Mouse (Mus musculus) C2C12 (cell line): ENCODE results near the gene Gse1. TPM values are rescaled to one million over a fixed set of nuclear protein-coding genes. Genes with fewer than 3 reads are reported as not detected.

Source experiments
- H3K27me3 ChIP-seq: one replicate; pipeline ENCODE4 v1.6.1; 2011; ENCODE audit not compliant: control insufficient read depth, insufficient read depth, insufficient read length
- H3K36me3 ChIP-seq: one replicate; pipeline ENCODE4 v1.6.1; 2011; ENCODE audit not compliant: control insufficient read depth, insufficient read depth
- H3K4me3 ChIP-seq: one replicate; pipeline ENCODE4 v1.5.1; 2011; ENCODE audit warnings: mild to moderate bottlenecking, control low read depth; ENCODE audit not compliant: poor library complexity, insufficient read depth, severe bottlenecking
- H3K79me2 ChIP-seq: one replicate; pipeline ENCODE4 v1.6.1; 2011; ENCODE audit not compliant: control insufficient read depth, insufficient read depth
- H3K79me3 ChIP-seq: one replicate; pipeline ENCODE4 v1.6.1; 2011; ENCODE audit warnings: low read depth, control low read depth
- H3ac ChIP-seq: one replicate; pipeline ENCODE3; 2011; ENCODE audit warnings: low read depth; ENCODE audit not compliant: control insufficient read depth, insufficient read length
- CEBPB ChIP-seq: IDR thresholded peaks from one replicate; pipeline ENCODE4 v1.6.1; 2011; ENCODE audit warnings: low read depth, mild to moderate bottlenecking, control low read depth, moderate library complexity
- CTCF ChIP-seq: IDR thresholded peaks from one replicate; pipeline ENCODE4 v1.5.1; 2011; ENCODE audit not compliant: control insufficient read depth, insufficient read depth, insufficient read length
- FOSL1 ChIP-seq: IDR thresholded peaks from one replicate; pipeline ENCODE4 v1.8.0; 2011; ENCODE audit warnings: mild to moderate bottlenecking, low read length; ENCODE audit not compliant: poor library complexity, insufficient read depth, severe bottlenecking
- MAX ChIP-seq: IDR thresholded peaks from one replicate; pipeline ENCODE4 v1.6.1; 2011; ENCODE audit warnings: mild to moderate bottlenecking, control low read depth
- MYOD1 ChIP-seq: IDR thresholded peaks from one replicate; pipeline ENCODE4 v1.6.1; 2011; ENCODE audit warnings: low read depth; ENCODE audit not compliant: control insufficient read depth, insufficient read length
- MYOG ChIP-seq: IDR thresholded peaks from one replicate; pipeline ENCODE4 v1.6.1; 2011; ENCODE audit not compliant: control insufficient read depth, insufficient read length; ENCODE audit errors: extremely low read depth
- USF1 ChIP-seq: IDR thresholded peaks from one replicate; pipeline ENCODE4 v1.6.1; 2011; ENCODE audit warnings: low read depth, mild to moderate bottlenecking, control low read depth, moderate library complexity
- polyA plus RNA-seq: library from polyadenylated mRNA; unstranded; fragments of >200 nt; fragmentation: generic; extraction: Trizol; gene quantifications from one replicate; pipeline ENCODE4 v1.2.1, GENCODE M21; 2012; ENCODE audit warnings: missing spikeins

Gene Gse1
- polyA plus RNA-seq, 1 experiment = 15.6 TPM

DNA sequence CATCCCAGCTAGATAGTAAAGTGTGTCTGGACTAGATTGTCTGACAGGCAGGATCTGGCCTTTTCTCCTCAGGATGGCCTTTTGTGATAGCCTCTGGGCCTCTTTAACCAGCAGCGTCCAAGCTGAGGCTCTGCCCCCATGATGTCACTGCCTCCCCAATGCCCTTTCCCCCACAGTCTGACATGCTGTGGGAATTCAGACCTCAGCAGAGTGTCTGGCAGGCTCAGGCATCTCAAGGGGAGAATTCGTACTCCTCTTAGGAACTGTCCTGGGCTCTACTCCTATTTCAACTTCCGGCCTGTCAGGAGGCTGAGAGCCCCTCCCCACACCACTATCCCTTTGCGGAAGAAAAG, 236.3 kb downstream of the Gse1 start:
- Histone ChIP-seq H3K79me3 (no peaks in the 10 kb centered on the region), H3ac (no peak overlapping the region), H3K4me3 (no peak overlapping the region), H3K36me3 (no peaks in the 10 kb centered on the region), H3K79me2 (no peaks in the 10 kb centered on the region), H3K27me3 (no peaks in the 10 kb centered on the region)
- no peak for TF ChIP-seq CTCF
- no peak for TF ChIP-seq FOSL1
- no peak for TF ChIP-seq MAX
- TF ChIP-seq MYOG = no peak
- no peak for TF ChIP-seq MYOD1
- no peak for TF ChIP-seq USF1

DNA sequence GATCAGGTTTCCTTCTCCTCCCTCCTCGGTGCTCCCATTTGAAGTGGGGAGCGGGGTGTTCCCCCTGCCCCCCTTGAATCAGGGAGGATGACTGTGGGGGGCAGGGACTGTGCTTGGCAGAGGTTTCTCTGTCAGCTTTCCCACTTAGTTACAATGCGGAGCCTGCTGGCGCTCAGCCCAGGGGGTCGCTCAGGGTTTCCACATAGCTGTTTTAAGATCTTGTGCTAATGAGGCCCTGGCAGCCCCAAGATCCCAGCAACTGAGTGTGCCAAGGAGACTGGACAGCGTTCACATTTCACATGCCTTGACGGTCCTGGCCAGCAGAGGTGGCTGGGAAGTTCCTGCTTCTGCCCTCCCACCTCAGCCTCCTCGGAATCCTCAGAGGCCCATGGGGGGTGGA, 237.5 kb downstream of the Gse1 start:
- Histone ChIP-seq H3K4me3 (no peak overlapping the region), H3K36me3 (no peaks in the 10 kb centered on the region), H3K27me3 (no peaks in the 10 kb centered on the region), H3ac (no peak overlapping the region), H3K79me2 (no peaks in the 10 kb centered on the region), H3K79me3 (no peaks in the 10 kb centered on the region)
- TF ChIP-seq CEBPB (no peak), FOSL1 (no peak), MAX (no peak), MYOD1 (no peak), MYOG (no peak), USF1 (no peak), CTCF (no peak)

DNA sequence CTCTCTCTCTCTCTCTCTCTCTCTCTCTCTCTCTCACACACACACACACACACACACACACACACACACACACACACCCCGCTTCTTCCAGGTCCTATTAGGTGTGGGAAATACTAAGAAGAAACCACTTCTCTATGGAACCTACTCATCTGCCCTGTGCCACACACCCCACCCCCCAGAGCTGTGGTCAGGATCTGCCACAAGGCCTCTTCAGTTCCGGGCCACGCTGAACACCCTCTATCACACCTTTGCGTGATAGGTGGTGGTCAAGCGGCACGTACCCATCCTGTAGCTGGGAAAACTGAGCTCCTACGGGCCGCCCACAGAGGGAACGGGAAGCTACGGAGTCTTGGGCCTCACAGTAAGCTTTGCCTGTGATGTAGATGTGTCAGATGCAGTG, 238.0 kb downstream of the Gse1 start:
- H3K79me2 ChIP-seq = no peaks in the 10 kb centered on the region
- H3ac ChIP-seq = no peak overlapping the region
- no peaks in the 10 kb centered on the region for H3K27me3 ChIP-seq
- H3K4me3 ChIP-seq = no peak overlapping the region
- no peaks in the 10 kb centered on the region for H3K79me3 ChIP-seq
- H3K36me3 ChIP-seq = no peaks in the 10 kb centered on the region
- TF ChIP-seq USF1 = no peak
- TF ChIP-seq MYOD1 = no peak
- no peak for TF ChIP-seq FOSL1
- TF ChIP-seq CTCF = no peak
- no peak for TF ChIP-seq CEBPB
- no peak for TF ChIP-seq MYOG
- no peak for TF ChIP-seq MAX

- TF ChIP-seq MYOG (no peak), FOSL1 (no peak), CTCF (no peak), MYOD1 (no peak), CEBPB (no peak), MAX (no peak)
- Histone ChIP-seq H3K4me3 (no peak overlapping the region), H3K27me3 (no peaks in the 10 kb centered on the region), H3ac (no peak overlapping the region), H3K79me3 (no peaks in the 10 kb centered on the region), H3K36me3 (no peaks in the 10 kb centered on the region), H3K79me2 (no peaks in the 10 kb centered on the region)
Observed at GRCm38 (mm10) chr8:120467598-120467997, 239.3 kb downstream of the Gse1 start.

- Histone ChIP-seq H3ac (no peak overlapping the region), H3K36me3 (no peaks in the 10 kb centered on the region), H3K79me2 (no peaks in the 10 kb centered on the region), H3K79me3 (no peaks in the 10 kb centered on the region), H3K4me3 (no peak overlapping the region), H3K27me3 (no peaks in the 10 kb centered on the region)
- no peak for TF ChIP-seq CEBPB
- TF ChIP-seq CTCF = no peak
- no peak for TF ChIP-seq MYOG
- TF ChIP-seq FOSL1 = no peak
- TF ChIP-seq MYOD1 = no peak
- no peak for TF ChIP-seq MAX
- TF ChIP-seq USF1 = no peak
Observed at GRCm38 (mm10) chr8:120470170-120470569, 241.9 kb downstream of the Gse1 start.

GRCm38 (mm10) chr8:120471166-120471565, 242.9 kb downstream of the Gse1 start:
- H3ac ChIP-seq = no peak overlapping the region
- H3K79me2 ChIP-seq = no peaks in the 10 kb centered on the region
- H3K27me3 ChIP-seq = no peaks in the 10 kb centered on the region
- TF ChIP-seq USF1 (no peak), FOSL1 (no peak), MYOD1 (no peak), MAX (no peak), CEBPB (no peak), MYOG (no peak), CTCF (peak; percentile 14)
- no peaks in the 10 kb centered on the region for H3K36me3 ChIP-seq
- no peaks in the 10 kb centered on the region for H3K79me3 ChIP-seq
- H3K4me3 ChIP-seq = no peak overlapping the region
